Mouse (Mus musculus) embryonic fibroblast, embryonic 13.5 days (primary cell): ENCODE measurements around the gene Kcnip3.

Experiments
- CTCF ChIP-seq: IDR thresholded peaks from 2 replicates; pipeline ENCODE4 v1.5.1; 2011; ENCODE audit warnings: mild to moderate bottlenecking, control low read depth, low read length, moderate library complexity, borderline replicate concordance; ENCODE audit not compliant: insufficient read depth
- POLR2A ChIP-seq: IDR thresholded peaks from 2 replicates; pipeline ENCODE4 v1.6.1; 2011; ENCODE audit warnings: low read depth, mild to moderate bottlenecking, control low read depth, low read length, moderate library complexity

DNA sequence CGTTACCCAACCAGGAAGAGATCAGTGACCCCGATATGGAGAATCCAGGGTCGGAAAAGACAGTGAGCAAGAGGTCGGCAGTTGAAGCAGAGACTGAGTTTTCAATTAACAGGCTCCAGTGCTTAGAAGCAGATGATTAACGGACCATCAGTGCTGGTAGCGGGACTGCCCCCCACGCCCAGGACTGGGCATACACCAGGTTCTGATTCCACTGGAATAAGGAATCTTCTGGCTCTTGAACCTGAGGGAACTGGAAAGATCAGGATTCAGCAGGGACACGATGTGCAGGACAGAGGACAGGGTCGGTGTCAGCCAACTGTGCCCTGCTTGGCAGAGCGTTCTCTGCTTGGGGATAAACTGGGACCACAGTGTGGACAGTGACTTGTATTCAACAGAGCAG is 106.1 kb downstream of the Kcnip3 start:
- no peak for TF ChIP-seq POLR2A
- TF ChIP-seq CTCF, result no peak
